Mouse (Mus musculus) spleen, adult 18-20 months (tissue): ENCODE measurements around the gene Lefty1.
"Not testable (repeated sequence)": the region's sequence is repeated elsewhere in the genome, so short reads cannot be mapped to it uniquely, and the experiment has no call there.

Source experiments
- DNase-seq, 2 experiments: peaks; one replicate each; pipeline ENCODE4 v3.0.0; 2022; ENCODE audit warnings: mixed read lengths in 2 of 2

Lefty1 gene

GRCm38 (mm10) chr1:180922273-180923048 is 12.4 kb upstream of the Lefty1 start:
- peak; percentile 52 to 53 for DNase-seq

DNA sequence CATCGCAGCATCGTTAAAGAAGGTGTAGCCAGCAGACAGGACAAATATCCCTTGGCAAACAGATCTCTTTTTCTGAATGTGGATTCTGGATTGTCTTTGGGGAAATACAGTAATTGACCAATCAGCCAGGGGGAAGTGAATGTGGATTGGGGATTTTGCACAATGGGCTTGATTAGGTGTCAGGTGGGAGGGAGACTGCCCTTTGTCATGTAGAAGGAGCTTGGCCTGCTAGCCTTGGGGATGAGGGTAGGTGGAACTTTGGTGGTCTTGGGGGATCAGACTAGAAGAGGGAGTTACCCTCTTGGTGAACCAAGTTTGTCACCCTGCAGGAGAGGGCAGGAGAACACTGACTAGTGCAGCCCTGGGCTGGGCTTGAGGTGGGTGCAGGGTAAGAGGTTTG is 10.1 kb upstream of the Lefty1 start:
- DNase-seq: no peak

DNA sequence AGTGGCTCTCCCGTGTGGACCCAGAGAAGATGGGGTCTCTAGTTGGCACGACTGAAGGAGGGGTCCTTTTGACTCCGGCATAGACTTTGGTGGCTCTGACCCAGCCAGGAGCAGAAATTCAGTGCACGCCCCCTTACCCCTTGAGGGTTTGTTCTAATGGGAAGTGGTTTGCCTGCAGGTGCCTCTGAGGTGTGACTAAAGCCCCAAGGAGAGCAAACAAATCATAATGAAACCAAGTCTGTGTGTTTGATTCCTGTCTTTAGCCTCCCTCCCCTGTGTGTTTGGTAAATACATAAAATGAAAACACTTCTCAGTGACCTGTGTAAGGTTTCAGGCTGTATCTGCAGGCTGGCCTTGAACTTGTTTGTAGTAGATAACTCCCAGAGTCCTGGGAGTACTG is 8.5 kb upstream of the Lefty1 start:
- DNase-seq: no peak

- no peak for DNase-seq
Measured at GRCm38 (mm10) chr1:180929599-180929998, 5.2 kb upstream of the Lefty1 start.

DNA sequence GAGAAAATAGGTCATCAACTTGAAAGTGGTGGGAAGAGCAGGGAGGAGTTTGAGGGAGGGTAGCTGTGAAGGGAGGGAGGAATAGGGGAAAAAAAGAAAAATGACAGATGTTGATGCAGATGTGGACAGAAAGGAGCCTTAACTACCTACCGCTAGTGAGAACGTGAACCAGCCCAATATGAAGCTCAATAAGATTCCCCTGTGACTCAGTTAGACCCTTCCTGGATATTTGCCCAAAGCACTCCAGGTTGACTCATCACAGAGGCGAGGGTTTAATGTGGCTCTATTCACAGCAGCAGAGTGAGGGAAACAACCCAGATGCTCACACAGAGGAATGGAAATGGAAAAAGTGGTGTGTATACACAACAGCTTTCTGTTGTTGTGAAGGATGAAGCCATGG is 3.7 kb upstream of the Lefty1 start:
- DNase-seq: no peak

DNA sequence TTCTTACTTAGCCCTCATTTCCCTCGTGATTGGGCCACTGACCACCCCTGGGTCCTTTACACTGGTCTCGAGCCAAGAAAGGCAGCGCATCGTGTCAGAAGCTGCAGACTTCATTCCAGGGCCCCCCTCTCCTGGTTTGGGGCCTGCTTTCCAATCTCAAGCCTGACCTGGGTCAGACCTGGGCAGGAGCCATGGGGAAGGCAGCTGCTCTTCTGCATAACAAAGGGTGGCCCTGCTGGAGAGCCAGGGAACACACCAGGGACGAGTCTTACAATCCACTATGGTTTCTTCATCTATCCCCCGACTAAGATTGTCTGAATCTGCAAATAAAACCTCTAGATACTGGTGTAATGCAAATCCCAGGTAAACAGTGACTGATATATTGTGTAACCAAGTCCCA is 1.2 kb upstream of the Lefty1 start:
- no peak for DNase-seq

GRCm38 (mm10) chr1:180936610-180937398 is 2.0 kb downstream of the Lefty1 start:
- not testable (repeated sequence) for DNase-seq

DNA sequence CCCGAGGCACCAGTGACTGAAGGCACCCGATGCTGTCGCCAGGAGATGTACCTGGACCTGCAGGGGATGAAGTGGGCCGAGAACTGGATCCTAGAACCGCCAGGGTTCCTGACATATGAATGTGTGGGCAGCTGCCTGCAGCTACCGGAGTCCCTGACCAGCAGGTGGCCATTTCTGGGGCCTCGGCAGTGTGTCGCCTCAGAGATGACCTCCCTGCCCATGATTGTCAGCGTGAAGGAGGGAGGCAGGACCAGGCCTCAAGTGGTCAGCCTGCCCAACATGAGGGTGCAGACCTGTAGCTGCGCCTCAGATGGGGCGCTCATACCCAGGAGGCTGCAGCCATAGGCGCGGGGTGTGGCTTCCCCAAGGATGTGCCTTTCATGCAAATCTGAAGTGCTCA is 2.8 kb downstream of the Lefty1 start:
- DNase-seq: not testable (repeated sequence)

DNA sequence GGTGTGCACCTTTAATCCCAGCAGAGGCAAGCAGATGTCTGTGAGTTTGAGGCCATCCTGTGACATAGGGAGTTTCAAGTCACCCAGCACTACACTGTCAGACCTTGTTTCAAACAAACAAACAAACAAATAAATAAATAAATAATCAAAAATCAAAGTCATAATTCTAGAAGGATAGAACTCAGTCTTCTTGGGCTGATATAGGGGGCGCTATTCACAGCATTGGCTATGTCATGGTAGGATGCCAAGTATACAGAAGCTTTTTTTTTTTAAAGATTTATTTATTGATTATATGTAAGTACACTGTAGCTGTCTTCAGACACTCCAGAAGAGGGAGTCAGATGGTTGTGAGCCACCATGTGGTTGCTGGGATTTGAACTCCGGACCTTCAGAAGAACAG is 4.0 kb downstream of the Lefty1 start:
- DNase-seq: not testable (repeated sequence)

GRCm38 (mm10) chr1:180940776-180941460 is 6.1 kb downstream of the Lefty1 start:
- DNase-seq: no peak

DNA sequence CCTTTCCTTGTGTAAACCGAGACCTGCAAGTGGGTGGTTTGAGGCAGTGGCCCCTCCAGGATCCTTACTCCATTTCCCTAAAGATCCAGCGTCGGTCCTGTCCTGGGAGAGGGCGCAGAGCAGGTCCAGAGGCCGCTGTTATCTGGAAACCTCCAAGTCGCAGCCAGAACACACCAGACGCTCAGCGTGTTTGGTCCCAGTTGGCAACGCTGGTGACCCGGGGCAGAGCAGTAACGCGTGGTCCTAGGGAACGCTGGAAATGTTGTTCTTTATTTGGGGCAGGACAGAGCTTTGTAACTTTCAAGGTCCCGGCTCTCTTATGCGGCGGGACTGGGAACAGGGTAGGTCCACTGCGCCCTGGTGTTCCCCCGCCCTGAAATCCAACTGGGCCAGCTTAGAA is 6.9 kb downstream of the Lefty1 start:
- DNase-seq: no peak

DNA sequence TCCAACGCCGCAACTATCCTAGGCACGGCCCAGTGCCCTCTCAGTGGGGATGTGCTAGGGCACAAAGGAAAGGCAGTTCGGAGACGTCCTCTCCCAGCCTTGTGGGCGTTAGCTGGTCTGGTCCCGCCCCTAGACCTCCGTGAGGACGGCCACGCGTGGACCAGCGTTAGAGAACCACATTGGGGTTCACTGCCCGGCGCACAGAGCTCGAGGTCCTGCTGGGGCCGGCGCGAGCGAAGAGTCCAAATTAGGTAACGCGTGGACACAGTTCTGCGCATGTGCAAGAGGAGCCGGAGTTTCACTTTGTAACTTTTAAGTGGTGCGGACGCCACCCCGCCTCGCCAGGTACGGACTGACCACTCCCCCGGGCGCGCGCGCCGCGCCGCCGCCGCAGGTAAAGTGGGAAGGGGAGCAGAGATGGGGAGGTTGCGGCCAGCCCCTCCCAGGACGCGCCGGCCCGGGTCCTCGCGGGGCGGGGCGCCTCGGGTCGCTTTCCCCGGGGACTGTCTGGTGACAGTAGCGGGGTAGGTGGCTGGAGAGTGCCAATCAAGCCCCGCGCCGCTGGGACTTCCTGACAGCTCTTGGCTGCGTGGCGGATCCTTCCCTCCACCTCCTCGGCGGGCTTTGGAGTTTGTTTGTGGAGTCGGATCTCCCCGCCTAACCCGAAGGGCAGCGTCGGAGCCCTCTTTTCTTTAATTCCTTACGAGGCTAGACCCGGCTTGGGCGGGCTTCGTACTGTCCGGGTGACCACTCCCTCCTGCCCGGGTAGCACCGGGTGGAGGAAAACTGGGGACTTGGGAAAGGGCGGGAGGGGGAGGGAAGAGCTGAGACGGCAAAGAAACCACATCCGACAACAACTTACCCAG is 7.6 kb downstream of the Lefty1 start, which contains the start of gene Tmem63a:
Gene Tmem63a (plus strand): TSS at position 179 of the 866 bp plus-strand sequence.
- peak; percentile 64 to 76 for DNase-seq

DNA sequence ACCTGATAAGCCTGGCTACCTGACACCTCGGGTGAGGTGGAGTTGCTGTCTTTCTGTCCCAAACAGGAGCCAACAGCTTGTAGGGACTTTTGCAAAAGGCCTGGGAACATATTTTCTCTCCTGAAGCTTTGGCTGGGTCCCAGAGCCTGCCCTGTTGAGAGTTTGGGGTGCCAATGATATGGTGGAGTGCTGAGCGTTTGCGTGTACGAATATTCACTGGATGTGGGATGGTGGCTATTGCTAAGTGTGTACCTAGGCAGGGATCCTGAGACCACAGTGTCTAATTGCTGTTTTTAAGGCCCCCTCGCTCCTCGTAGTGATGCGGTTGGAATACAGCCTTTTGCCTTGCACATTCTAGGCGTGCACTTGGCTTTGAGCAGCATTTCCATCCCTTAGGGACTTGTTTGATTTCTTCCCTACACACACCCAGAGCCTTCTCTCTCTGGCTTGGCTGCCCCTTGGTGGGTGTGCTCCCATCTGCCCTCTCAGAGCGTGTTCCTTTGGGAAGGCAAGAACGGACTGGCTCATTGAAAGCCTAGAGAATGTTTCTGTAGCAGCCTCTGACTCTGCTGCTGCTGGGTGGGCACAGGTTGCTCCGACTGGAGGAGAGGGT is 8.3 kb downstream of the Lefty1 start:
- DNase-seq: no peak

GRCm38 (mm10) chr1:180943896-180944295 is 9.1 kb downstream of the Lefty1 start:
- no peak for DNase-seq

DNA sequence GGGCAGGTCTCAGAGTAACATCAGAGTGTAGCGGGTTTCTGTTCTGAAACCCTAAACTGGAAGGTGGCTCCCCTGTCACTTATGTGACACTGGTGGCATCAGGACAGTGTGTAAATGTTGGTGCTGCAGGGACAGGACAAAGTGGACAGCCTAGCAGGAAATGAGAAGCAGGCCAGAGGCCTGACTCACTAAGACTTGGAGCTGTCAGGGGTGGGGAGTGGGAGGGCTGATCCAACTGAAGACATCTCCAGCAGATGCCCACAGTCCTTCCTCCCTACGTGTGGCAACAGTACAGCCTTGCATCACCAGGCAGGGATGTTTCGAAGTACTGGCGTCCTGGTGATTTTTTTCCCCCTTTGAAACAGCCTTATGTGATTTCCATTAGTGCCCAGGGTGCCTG is 9.7 kb downstream of the Lefty1 start:
- no peak for DNase-seq

- DNase-seq: no peak
Measured at GRCm38 (mm10) chr1:180945001-180945980, 10.5 kb downstream of the Lefty1 start.

DNA sequence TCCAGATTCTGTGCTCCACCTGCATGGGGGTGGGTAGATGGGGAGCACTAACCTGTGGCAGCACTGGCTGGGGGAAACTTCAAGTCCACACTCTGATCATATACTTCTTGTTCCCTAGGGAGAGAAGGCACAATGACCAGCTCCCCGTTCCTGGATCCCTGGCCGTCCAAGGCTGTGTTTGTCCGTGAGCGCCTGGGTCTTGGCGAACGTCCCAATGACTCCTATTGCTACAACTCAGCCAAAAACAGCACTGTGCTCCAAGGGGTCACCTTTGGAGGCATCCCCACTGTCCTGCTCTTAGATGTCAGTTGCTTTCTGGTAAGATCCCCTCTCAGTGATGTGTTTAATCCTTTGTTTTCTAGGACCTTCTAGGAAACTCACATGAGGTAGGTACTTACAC is 11.6 kb downstream of the Lefty1 start:
- no peak for DNase-seq

GRCm38 (mm10) chr1:180952085-180952746 is 17.4 kb downstream of the Lefty1 start:
- DNase-seq: no peak

GRCm38 (mm10) chr1:180952808-180953207 is 18.0 kb downstream of the Lefty1 start:
- no peak for DNase-seq

DNA sequence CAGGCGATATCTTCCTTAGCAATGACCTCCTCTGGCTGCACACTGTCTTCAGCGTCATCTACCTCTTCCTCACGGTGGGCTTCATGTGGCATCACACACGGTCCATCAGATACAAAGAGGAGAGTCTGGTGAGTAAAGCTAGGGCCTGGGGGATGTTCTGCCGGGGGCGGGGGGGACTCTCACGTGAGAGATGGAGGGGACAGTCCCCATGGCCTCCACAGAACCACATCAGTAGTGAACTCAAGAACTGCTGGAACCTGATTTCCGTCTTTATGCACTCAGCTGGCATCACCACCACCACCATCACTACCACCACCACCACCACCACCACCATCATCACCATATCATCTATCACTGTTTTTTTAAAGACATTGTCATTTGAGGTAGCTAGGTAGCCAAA is 21.6 kb downstream of the Lefty1 start:
- no peak for DNase-seq
